Mouse (Mus musculus): ENCODE results near the gene Ctnnbl1. TPM values are rescaled to one million over a fixed set of nuclear protein-coding genes. Genes with fewer than 3 reads are reported as not detected.

Ctnnbl1 gene
- polyA plus RNA-seq, 1 experiment from 2014 or later, result 97.1 TPM

- H3K9me3 ChIP-seq (replicated peaks; ENCODE audit: control insufficient read depth, low read length), result no peaks in the 10 kb centered on the region
- no peak overlapping the region for H3K27ac ChIP-seq (replicated peaks; ENCODE audit: low read depth, low read length)
- no peak overlapping the region for H3K4me2 ChIP-seq (ENCODE audit: low read depth, low read length)
- H3K36me3 ChIP-seq (replicated peaks; ENCODE audit: control insufficient read depth, insufficient read depth, low read depth, low read length), result no peaks in the 10 kb centered on the region
- H3K9ac ChIP-seq (replicated peaks; ENCODE audit: low read length), result no peak overlapping the region
- no peak overlapping the region for H3K4me3 ChIP-seq (ENCODE audit: low read depth, low read length)
- ATAC-seq (replicated peaks; ENCODE audit: insufficient number of reproducible peaks, low FRiP score, low TSS enrichment, low read depth), result no peak
- no peak for DNase-seq (ENCODE audit: low spot score)
- peaks cover 31% of the 10 kb centered on the region for H3K27me3 ChIP-seq (ENCODE audit: control insufficient read depth, insufficient read depth, low read length)
- H3K4me1 ChIP-seq (ENCODE audit: control insufficient read depth, insufficient read depth, low read length), result peaks cover 4% of the 10 kb centered on the region
- WGBS, result 0% methylated on average over 4 of the region's 4 CpGs
These were observed 176.5 kb downstream of the Ctnnbl1 start for GRCm38 (mm10) chr2:157913705-157914104.

GRCm38 (mm10) chr2:157914105-157914764 lies 177.0 kb downstream of the Ctnnbl1 start, which contains the start of gene Vstm2l:
Gene Vstm2l, plus strand, starts transcription at chr2:157914653.
- H3K4me3 ChIP-seq (ENCODE audit: low read depth, low read length), result peak within 1 kb of the TSS; percentile 31
- no peak for ATAC-seq (replicated peaks; ENCODE audit: insufficient number of reproducible peaks, low FRiP score, low TSS enrichment, low read depth)
- peak; percentile 58 for DNase-seq (ENCODE audit: low spot score)
- peaks cover 4% of the 10 kb centered on the region for H3K4me1 ChIP-seq (ENCODE audit: control insufficient read depth, insufficient read depth, low read length)
- no peaks in the 10 kb centered on the region for H3K36me3 ChIP-seq (replicated peaks; ENCODE audit: control insufficient read depth, insufficient read depth, low read depth, low read length)
- no peaks in the 10 kb centered on the region for H3K9me3 ChIP-seq (replicated peaks; ENCODE audit: control insufficient read depth, low read length)
- peaks cover 31% of the 10 kb centered on the region for H3K27me3 ChIP-seq (ENCODE audit: control insufficient read depth, insufficient read depth, low read length)
- H3K9ac ChIP-seq (replicated peaks; ENCODE audit: low read length), result 0 out of 2 replicates have a peak within 1 kb of the TSS, but pooled peaks have one; percentile 13
- no peak within 1 kb of the TSS for H3K27ac ChIP-seq (replicated peaks; ENCODE audit: low read depth, low read length)
- H3K4me2 ChIP-seq (ENCODE audit: low read depth, low read length), result peak within 1 kb of the TSS; percentile 57
- 3% methylated on average over 56 of the region's 62 CpGs for WGBS

GRCm38 (mm10) chr2:157914889-157915517 lies 177.8 kb downstream of the Ctnnbl1 start:
- Histone ChIP-seq H3K9me3 (replicated peaks; ENCODE audit: control insufficient read depth, low read length) (no peaks in the 10 kb centered on the region), H3K36me3 (replicated peaks; ENCODE audit: control insufficient read depth, insufficient read depth, low read depth, low read length) (no peaks in the 10 kb centered on the region), H3K9ac (replicated peaks; ENCODE audit: low read length) (0 out of 2 replicates have a peak overlapping the region, but pooled peaks have one; percentile 13), H3K27ac (replicated peaks; ENCODE audit: low read depth, low read length) (no peak overlapping the region), H3K27me3 (ENCODE audit: control insufficient read depth, insufficient read depth, low read length) (peaks cover 31% of the 10 kb centered on the region), H3K4me1 (ENCODE audit: control insufficient read depth, insufficient read depth, low read length) (peaks cover 4% of the 10 kb centered on the region), H3K4me2 (ENCODE audit: low read depth, low read length) (peak overlapping the region; percentile 57), H3K4me3 (ENCODE audit: low read depth, low read length) (peak overlapping the region; percentile 31)
- 35% methylated on average over 43 of the region's 43 CpGs for WGBS
- ATAC-seq (replicated peaks; ENCODE audit: insufficient number of reproducible peaks, low FRiP score, low TSS enrichment, low read depth), result no peak
- DNase-seq (ENCODE audit: low spot score), result no peak

- no peak for DNase-seq (ENCODE audit: low spot score)
- H3K4me2 ChIP-seq (ENCODE audit: low read depth, low read length), result no peak overlapping the region
- no peak overlapping the region for H3K27ac ChIP-seq (replicated peaks; ENCODE audit: low read depth, low read length)
- no peak overlapping the region for H3K9ac ChIP-seq (replicated peaks; ENCODE audit: low read length)
- no peak overlapping the region for H3K4me3 ChIP-seq (ENCODE audit: low read depth, low read length)
- ATAC-seq (replicated peaks; ENCODE audit: insufficient number of reproducible peaks, low FRiP score, low TSS enrichment, low read depth), result no peak
- H3K4me1 ChIP-seq (ENCODE audit: control insufficient read depth, insufficient read depth, low read length), result peaks cover 4% of the 10 kb centered on the region
- no peaks in the 10 kb centered on the region for H3K36me3 ChIP-seq (replicated peaks; ENCODE audit: control insufficient read depth, insufficient read depth, low read depth, low read length)
- 13% methylated on average over 10 of the region's 10 CpGs for WGBS
- no peaks in the 10 kb centered on the region for H3K9me3 ChIP-seq (replicated peaks; ENCODE audit: control insufficient read depth, low read length)
- H3K27me3 ChIP-seq (ENCODE audit: control insufficient read depth, insufficient read depth, low read length), result peaks cover 30% of the 10 kb centered on the region
These were observed 181.3 kb downstream of the Ctnnbl1 start for GRCm38 (mm10) chr2:157918529-157918928.

DNA sequence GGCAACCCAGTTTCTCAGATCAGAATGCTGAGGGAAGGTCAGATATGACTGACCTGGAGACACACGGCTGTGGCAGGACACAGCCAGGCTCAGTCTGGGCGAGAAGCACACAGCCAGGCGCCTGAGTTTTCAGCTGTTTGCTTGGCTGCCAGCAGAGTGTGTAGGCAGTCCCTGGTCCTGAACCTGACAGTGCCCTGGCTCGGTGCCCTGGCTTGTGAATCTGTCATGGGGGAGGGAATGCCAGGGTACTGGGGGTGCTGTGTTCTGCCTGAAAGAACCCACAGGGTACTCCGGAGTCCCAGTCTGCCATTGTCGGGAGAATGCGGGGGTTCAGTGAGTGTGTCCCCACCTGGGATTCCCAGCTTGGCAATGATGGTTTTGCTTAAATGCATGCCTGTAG lies 184.3 kb downstream of the Ctnnbl1 start:
- H3K27me3 ChIP-seq (ENCODE audit: control insufficient read depth, insufficient read depth, low read length), result peaks cover 3% of the 10 kb centered on the region; the same call in 1 of the 2 replicates
- H3K9me3 ChIP-seq (replicated peaks; ENCODE audit: control insufficient read depth, low read length), result no peaks in the 10 kb centered on the region
- H3K4me3 ChIP-seq (ENCODE audit: low read depth, low read length), result no peak overlapping the region
- H3K36me3 ChIP-seq (replicated peaks; ENCODE audit: control insufficient read depth, insufficient read depth, low read depth, low read length), result no peaks in the 10 kb centered on the region
- DNase-seq (ENCODE audit: low spot score) (no peak), ATAC-seq (replicated peaks; ENCODE audit: insufficient number of reproducible peaks, low FRiP score, low TSS enrichment, low read depth) (no peak)
- H3K27ac ChIP-seq (replicated peaks; ENCODE audit: low read depth, low read length), result no peak overlapping the region
- WGBS, result 70% methylated on average over 7 of the region's 7 CpGs
- no peaks in the 10 kb centered on the region for H3K4me1 ChIP-seq (ENCODE audit: control insufficient read depth, insufficient read depth, low read length)
- no peak overlapping the region for H3K9ac ChIP-seq (replicated peaks; ENCODE audit: low read length)
- no peak overlapping the region for H3K4me2 ChIP-seq (ENCODE audit: low read depth, low read length)

DNA sequence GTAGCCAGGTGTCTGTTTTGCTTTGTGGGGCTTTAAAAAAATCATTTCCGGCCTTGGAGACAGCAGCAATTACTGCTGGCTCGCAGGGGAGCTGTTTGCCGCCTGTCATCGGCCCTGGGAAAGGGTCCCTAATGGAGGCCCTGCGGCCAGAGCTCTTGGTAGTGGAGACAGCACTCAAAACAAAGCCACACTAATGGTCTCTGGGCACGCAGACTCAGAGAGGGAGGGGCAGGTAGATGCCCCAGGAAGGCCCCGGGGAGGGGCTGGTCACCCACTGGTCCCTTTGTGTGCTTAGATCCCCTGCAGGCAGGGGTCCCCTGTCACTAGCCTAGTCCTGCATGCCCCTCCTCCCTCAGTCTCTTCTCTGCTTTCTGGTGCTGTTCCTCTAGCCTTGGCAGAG lies 186.2 kb downstream of the Ctnnbl1 start:
- Histone ChIP-seq H3K9me3 (replicated peaks; ENCODE audit: control insufficient read depth, low read length) (no peaks in the 10 kb centered on the region), H3K27me3 (ENCODE audit: control insufficient read depth, insufficient read depth, low read length) (no peaks in the 10 kb centered on the region), H3K4me1 (ENCODE audit: control insufficient read depth, insufficient read depth, low read length) (no peaks in the 10 kb centered on the region), H3K36me3 (replicated peaks; ENCODE audit: control insufficient read depth, insufficient read depth, low read depth, low read length) (no peaks in the 10 kb centered on the region), H3K27ac (replicated peaks; ENCODE audit: low read depth, low read length) (no peak overlapping the region), H3K4me2 (ENCODE audit: low read depth, low read length) (no peak overlapping the region), H3K9ac (replicated peaks; ENCODE audit: low read length) (no peak overlapping the region), H3K4me3 (ENCODE audit: low read depth, low read length) (no peak overlapping the region)
- no peak for DNase-seq (ENCODE audit: low spot score)
- ATAC-seq (replicated peaks; ENCODE audit: insufficient number of reproducible peaks, low FRiP score, low TSS enrichment, low read depth), result no peak
- 3% methylated on average over 7 of the region's 7 CpGs for WGBS

- Histone ChIP-seq H3K36me3 (replicated peaks; ENCODE audit: control insufficient read depth, insufficient read depth, low read depth, low read length) (no peaks in the 10 kb centered on the region), H3K4me3 (ENCODE audit: low read depth, low read length) (no peak overlapping the region), H3K4me2 (ENCODE audit: low read depth, low read length) (no peak overlapping the region), H3K4me1 (ENCODE audit: control insufficient read depth, insufficient read depth, low read length) (no peaks in the 10 kb centered on the region), H3K27ac (replicated peaks; ENCODE audit: low read depth, low read length) (no peak overlapping the region), H3K9me3 (replicated peaks; ENCODE audit: control insufficient read depth, low read length) (no peaks in the 10 kb centered on the region), H3K9ac (replicated peaks; ENCODE audit: low read length) (no peak overlapping the region), H3K27me3 (ENCODE audit: control insufficient read depth, insufficient read depth, low read length) (no peaks in the 10 kb centered on the region)
- 72% methylated on average over 5 of the region's 5 CpGs for WGBS
- no peak for ATAC-seq (replicated peaks; ENCODE audit: insufficient number of reproducible peaks, low FRiP score, low TSS enrichment, low read depth)
- DNase-seq (ENCODE audit: low spot score), result no peak
These were observed 187.3 kb downstream of the Ctnnbl1 start for GRCm38 (mm10) chr2:157924504-157924903.

DNA sequence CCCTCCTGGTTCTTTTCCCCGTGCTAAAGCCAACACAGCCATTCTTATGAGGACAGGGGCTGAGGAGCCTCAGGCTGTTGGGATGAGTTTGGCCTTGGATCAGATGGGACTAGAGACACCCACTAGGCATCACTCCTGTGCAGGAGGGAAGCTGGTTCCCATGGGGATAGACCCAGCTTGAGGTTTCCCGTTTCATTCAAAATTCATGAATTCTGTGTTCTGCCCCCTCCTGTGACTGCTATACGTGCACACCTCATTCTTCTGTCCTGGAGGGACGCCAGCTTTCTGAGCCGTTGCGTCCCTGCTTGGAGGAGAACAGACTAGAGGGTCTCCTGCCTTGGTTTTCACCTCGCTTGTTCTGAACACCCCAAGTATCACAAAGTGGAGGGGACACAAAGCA lies 189.3 kb downstream of the Ctnnbl1 start:
- H3K36me3 ChIP-seq (replicated peaks; ENCODE audit: control insufficient read depth, insufficient read depth, low read depth, low read length), result no peaks in the 10 kb centered on the region
- no peak overlapping the region for H3K27ac ChIP-seq (replicated peaks; ENCODE audit: low read depth, low read length)
- no peak overlapping the region for H3K4me3 ChIP-seq (ENCODE audit: low read depth, low read length)
- ATAC-seq (replicated peaks; ENCODE audit: insufficient number of reproducible peaks, low FRiP score, low TSS enrichment, low read depth) (no peak), DNase-seq (ENCODE audit: low spot score) (no peak)
- no peaks in the 10 kb centered on the region for H3K4me1 ChIP-seq (ENCODE audit: control insufficient read depth, insufficient read depth, low read length)
- 70% methylated on average over 7 of the region's 7 CpGs for WGBS
- H3K9me3 ChIP-seq (replicated peaks; ENCODE audit: control insufficient read depth, low read length), result no peaks in the 10 kb centered on the region
- H3K27me3 ChIP-seq (ENCODE audit: control insufficient read depth, insufficient read depth, low read length), result no peaks in the 10 kb centered on the region
- H3K9ac ChIP-seq (replicated peaks; ENCODE audit: low read length), result no peak overlapping the region
- no peak overlapping the region for H3K4me2 ChIP-seq (ENCODE audit: low read depth, low read length)
